Comparison of ENCODE assay signal across 29 mouse cellular contexts in the genomic region with DNA sequence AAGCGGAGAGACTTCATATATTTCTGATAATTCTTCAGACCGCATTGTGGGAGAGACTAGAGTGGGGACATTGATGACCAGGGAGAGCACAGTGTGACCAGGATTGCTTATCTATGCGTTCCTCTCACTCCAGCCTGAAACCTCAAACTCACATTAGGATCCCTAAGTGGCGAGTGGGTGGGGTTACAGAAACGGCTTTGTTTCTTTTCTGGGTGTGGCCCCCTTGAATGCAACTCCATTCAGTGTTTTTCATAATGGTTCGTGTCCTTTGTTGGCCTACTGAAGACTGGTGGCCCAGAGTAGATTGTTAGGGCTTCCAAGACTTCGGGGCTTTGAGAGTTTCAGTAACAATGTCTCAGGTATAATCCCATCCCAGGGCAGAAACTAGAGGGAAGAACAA.
"Had no signal": no experiment of that assay in that cellular context is flagged by ENCODE, and none has a peak within 500 bp of the region (broad histone marks: within the 10 kb centered on the region; RNA-seq: fewer than 3 reads in every experiment).

No protein-coding gene starts in this region.

- H3K4me1 ChIP-seq: heart, embryonic 15.5 days; hindbrain, embryonic 13.5 days; hindbrain, embryonic 15.5 days; intestine, embryonic 15.5 days had no signal

- H3K27ac ChIP-seq: heart, embryonic 13.5 days; heart, embryonic 15.5 days; hindbrain, embryonic 10.5 days; hindbrain, embryonic 12.5 days; hindbrain, embryonic 13.5 days; hindbrain, embryonic 14.5 days; hindbrain, embryonic 15.5 days; hindbrain, postnatal 0 days; intestine, embryonic 15.5 days; kidney, embryonic 15.5 days; kidney, postnatal 0 days; layer of hippocampus, adult 2 months; left cerebral cortex, adult 2 months had no signal

- H3K36me3 ChIP-seq: heart, embryonic 12.5 days; heart, embryonic 13.5 days; heart, embryonic 15.5 days; hindbrain, embryonic 10.5 days; hindbrain, embryonic 12.5 days; hindbrain, embryonic 13.5 days; hindbrain, embryonic 15.5 days; intestine, embryonic 15.5 days; kidney, embryonic 15.5 days had no signal

- DNase-seq: heart, postnatal 10 days; heart, postnatal 14 days; heart, postnatal 36 days; kidney, adult 11 months; kidney, adult 18-20 months; kidney, adult 2 months; kidney, adult 8-10 months; kidney, adult 9 months; kidney, postnatal 10 days; kidney, postnatal 14 days; kidney, postnatal 25 days; kidney, postnatal 36 days; kidney, postnatal 4 days; layer of hippocampus, adult 9-11 months; layer of hippocampus, postnatal 36 days had no signal

- H3K4me3 ChIP-seq: heart, embryonic 12.5 days; heart, embryonic 13.5 days; heart, embryonic 15.5 days; hindbrain, embryonic 10.5 days; hindbrain, embryonic 12.5 days; hindbrain, embryonic 13.5 days; hindbrain, embryonic 15.5 days; intestine, embryonic 15.5 days; kidney, embryonic 15.5 days; layer of hippocampus, adult 2 months; left cerebral cortex, adult 2 months had no signal

- H3K9ac ChIP-seq: heart, embryonic 12.5 days; heart, embryonic 13.5 days; heart, embryonic 15.5 days; hindbrain, embryonic 12.5 days; hindbrain, embryonic 13.5 days; hindbrain, embryonic 14.5 days; hindbrain, embryonic 15.5 days; intestine, embryonic 15.5 days; kidney, embryonic 15.5 days had no signal

- H3K9me3 ChIP-seq: heart, embryonic 12.5 days; heart, embryonic 13.5 days; heart, embryonic 15.5 days; hindbrain, embryonic 10.5 days; hindbrain, embryonic 12.5 days; hindbrain, embryonic 13.5 days; hindbrain, embryonic 15.5 days; intestine, embryonic 15.5 days; kidney, embryonic 15.5 days had no signal

- H3K27me3 ChIP-seq: heart, embryonic 12.5 days; heart, embryonic 13.5 days; heart, embryonic 15.5 days; hindbrain, embryonic 12.5 days; hindbrain, embryonic 13.5 days; hindbrain, embryonic 15.5 days; intestine, embryonic 15.5 days; kidney, embryonic 15.5 days had no signal
